Mouse (Mus musculus): ENCODE results near the gene B3galt4. TPM values are rescaled to one million over a fixed set of nuclear protein-coding genes. Genes with fewer than 3 reads are reported as not detected.

B3galt4 gene
- polyA plus RNA-seq, 1 experiment: 4.1 TPM

- WGBS: 79% methylated on average over 3 of the region's 3 CpGs
- Histone ChIP-seq H3K27ac (ENCODE audit: control insufficient read depth, insufficient read depth, low read depth, low read length, poor library complexity) (no peak overlapping the region), H3K4me1 (ENCODE audit: control insufficient read depth, insufficient read depth, low read length) (no peaks in the 10 kb centered on the region), H3K4me3 (replicated peaks; ENCODE audit: control insufficient read depth, low read depth, low read length) (no peak overlapping the region)
- no peak for TF ChIP-seq CTCF (IDR thresholded peaks at IDR 0.05; ENCODE audit: control insufficient read depth, insufficient read depth, low read length)
- TF ChIP-seq POLR2A (IDR thresholded peaks at IDR 0.05; ENCODE audit: borderline replicate concordance, control insufficient read depth, low read depth, low read length): no peak
These were observed 22.3 kb upstream of the B3galt4 start for GRCm38 (mm10) chr17:33973572-33973971.

GRCm38 (mm10) chr17:33972691-33973090, 21.4 kb upstream of the B3galt4 start:
- no peak overlapping the region for H3K4me3 ChIP-seq (replicated peaks; ENCODE audit: control insufficient read depth, low read depth, low read length)
- H3K4me1 ChIP-seq (ENCODE audit: control insufficient read depth, insufficient read depth, low read length): no peaks in the 10 kb centered on the region
- WGBS: 29% methylated on average over 1 of the region's 1 CpGs
- H3K27ac ChIP-seq (ENCODE audit: control insufficient read depth, insufficient read depth, low read depth, low read length, poor library complexity): no peak overlapping the region
- TF ChIP-seq POLR2A (IDR thresholded peaks at IDR 0.05; ENCODE audit: borderline replicate concordance, control insufficient read depth, low read depth, low read length) (no peak), CTCF (IDR thresholded peaks at IDR 0.05; ENCODE audit: control insufficient read depth, insufficient read depth, low read length) (no peak)

GRCm38 (mm10) chr17:33969394-33969793, 18.1 kb upstream of the B3galt4 start:
- peak; percentile 42; the same call in 1 of the 2 replicates for TF ChIP-seq CTCF (IDR thresholded peaks at IDR 0.05; ENCODE audit: control insufficient read depth, insufficient read depth, low read length)
- no peak for TF ChIP-seq POLR2A (IDR thresholded peaks at IDR 0.05; ENCODE audit: borderline replicate concordance, control insufficient read depth, low read depth, low read length)
- Histone ChIP-seq H3K4me3 (replicated peaks; ENCODE audit: control insufficient read depth, low read depth, low read length) (no peak overlapping the region), H3K4me1 (ENCODE audit: control insufficient read depth, insufficient read depth, low read length) (no peaks in the 10 kb centered on the region), H3K27ac (ENCODE audit: control insufficient read depth, insufficient read depth, low read depth, low read length, poor library complexity) (no peak overlapping the region)
- WGBS: 83% methylated on average over 4 of the region's 4 CpGs

GRCm38 (mm10) chr17:33968927-33969326, 17.6 kb upstream of the B3galt4 start:
- TF ChIP-seq POLR2A (IDR thresholded peaks at IDR 0.05; ENCODE audit: borderline replicate concordance, control insufficient read depth, low read depth, low read length): no peak
- WGBS: 30% methylated on average over 5 of the region's 5 CpGs
- Histone ChIP-seq H3K4me3 (replicated peaks; ENCODE audit: control insufficient read depth, low read depth, low read length) (no peak overlapping the region), H3K27ac (ENCODE audit: control insufficient read depth, insufficient read depth, low read depth, low read length, poor library complexity) (no peak overlapping the region), H3K4me1 (ENCODE audit: control insufficient read depth, insufficient read depth, low read length) (no peaks in the 10 kb centered on the region)

- TF ChIP-seq CTCF (IDR thresholded peaks at IDR 0.05; ENCODE audit: control insufficient read depth, insufficient read depth, low read length) (peak; percentile 92), POLR2A (IDR thresholded peaks at IDR 0.05; ENCODE audit: borderline replicate concordance, control insufficient read depth, low read depth, low read length) (no peak)
- Histone ChIP-seq H3K4me1 (ENCODE audit: control insufficient read depth, insufficient read depth, low read length) (no peaks in the 10 kb centered on the region), H3K27ac (ENCODE audit: control insufficient read depth, insufficient read depth, low read depth, low read length, poor library complexity) (no peak overlapping the region), H3K4me3 (replicated peaks; ENCODE audit: control insufficient read depth, low read depth, low read length) (no peak overlapping the region)
- under 1% methylated on average over 9 of the region's 9 CpGs for WGBS
These were observed 17.2 kb upstream of the B3galt4 start for GRCm38 (mm10) chr17:33968489-33968888.

GRCm38 (mm10) chr17:33965846-33966550, 14.7 kb upstream of the B3galt4 start:
- Histone ChIP-seq H3K4me1 (ENCODE audit: control insufficient read depth, insufficient read depth, low read length) (no peaks in the 10 kb centered on the region), H3K27ac (ENCODE audit: control insufficient read depth, insufficient read depth, low read depth, low read length, poor library complexity) (no peak overlapping the region), H3K4me3 (replicated peaks; ENCODE audit: control insufficient read depth, low read depth, low read length) (no peak overlapping the region)
- TF ChIP-seq CTCF (IDR thresholded peaks at IDR 0.05; ENCODE audit: control insufficient read depth, insufficient read depth, low read length): no peak
- TF ChIP-seq POLR2A (IDR thresholded peaks at IDR 0.05; ENCODE audit: borderline replicate concordance, control insufficient read depth, low read depth, low read length): no peak
- WGBS: 89% methylated on average over 16 of the region's 16 CpGs

- Histone ChIP-seq H3K27ac (ENCODE audit: control insufficient read depth, insufficient read depth, low read depth, low read length, poor library complexity) (no peak overlapping the region), H3K4me3 (replicated peaks; ENCODE audit: control insufficient read depth, low read depth, low read length) (no peak overlapping the region), H3K4me1 (ENCODE audit: control insufficient read depth, insufficient read depth, low read length) (no peaks in the 10 kb centered on the region)
- 87% methylated on average over 17 of the region's 17 CpGs for WGBS
- no peak for TF ChIP-seq POLR2A (IDR thresholded peaks at IDR 0.05; ENCODE audit: borderline replicate concordance, control insufficient read depth, low read depth, low read length)
- no peak for TF ChIP-seq CTCF (IDR thresholded peaks at IDR 0.05; ENCODE audit: control insufficient read depth, insufficient read depth, low read length)
These were observed 14.0 kb upstream of the B3galt4 start for GRCm38 (mm10) chr17:33965082-33965845.

- Histone ChIP-seq H3K27ac (ENCODE audit: control insufficient read depth, insufficient read depth, low read depth, low read length, poor library complexity) (no peak overlapping the region), H3K4me3 (replicated peaks; ENCODE audit: control insufficient read depth, low read depth, low read length) (no peak overlapping the region), H3K4me1 (ENCODE audit: control insufficient read depth, insufficient read depth, low read length) (no peaks in the 10 kb centered on the region)
- no peak for TF ChIP-seq POLR2A (IDR thresholded peaks at IDR 0.05; ENCODE audit: borderline replicate concordance, control insufficient read depth, low read depth, low read length)
- no peak for TF ChIP-seq CTCF (IDR thresholded peaks at IDR 0.05; ENCODE audit: control insufficient read depth, insufficient read depth, low read length)
- WGBS: 89% methylated on average over 7 of the region's 7 CpGs
These were observed 11.6 kb upstream of the B3galt4 start for GRCm38 (mm10) chr17:33962876-33963275.
